Mouse (Mus musculus): ENCODE data around the gene Grin2c. TPM values are rescaled to one million over a fixed set of nuclear protein-coding genes. Genes with fewer than 3 reads are reported as not detected.

Gene Grin2c
- polyA plus RNA-seq, 1 experiment from 2014 or later = 0.14 TPM

- Histone ChIP-seq H3K4me2 (ENCODE audit: low read length) (peak overlapping the region; percentile 95), H3K9ac (ENCODE audit: low read length) (peak overlapping the region; percentile 62), H3K36me3 (ENCODE audit: control insufficient read depth, insufficient read depth, low read length) (0 out of 2 replicates have a peak, but pooled peaks cover 3% of the 10 kb centered on the region), H3K4me1 (ENCODE audit: control insufficient read depth, insufficient read depth, low read length) (peaks cover 8% of the 10 kb centered on the region; the same call in 1 of the 2 replicates), H3K4me3 (ENCODE audit: low read depth, low read length) (peak overlapping the region; percentile 46), H3K9me3 (replicated peaks; ENCODE audit: control insufficient read depth, low read length) (no peaks in the 10 kb centered on the region), H3K27me3 (replicated peaks; ENCODE audit: control insufficient read depth, insufficient read depth, low read length) (peaks cover 33% of the 10 kb centered on the region), H3K27ac (ENCODE audit: low read depth, low read length) (no peak overlapping the region)
- DNase-seq (ENCODE audit: low spot score) (no peak), ATAC-seq (0 out of 2 replicates have a peak, but pooled peaks have one; percentile 43)
- WGBS = 3% methylated on average over 34 of the region's 63 CpGs
Observed at GRCm38 (mm10) chr11:115249721-115250404, 17.2 kb downstream of the Grin2c start.

DNA sequence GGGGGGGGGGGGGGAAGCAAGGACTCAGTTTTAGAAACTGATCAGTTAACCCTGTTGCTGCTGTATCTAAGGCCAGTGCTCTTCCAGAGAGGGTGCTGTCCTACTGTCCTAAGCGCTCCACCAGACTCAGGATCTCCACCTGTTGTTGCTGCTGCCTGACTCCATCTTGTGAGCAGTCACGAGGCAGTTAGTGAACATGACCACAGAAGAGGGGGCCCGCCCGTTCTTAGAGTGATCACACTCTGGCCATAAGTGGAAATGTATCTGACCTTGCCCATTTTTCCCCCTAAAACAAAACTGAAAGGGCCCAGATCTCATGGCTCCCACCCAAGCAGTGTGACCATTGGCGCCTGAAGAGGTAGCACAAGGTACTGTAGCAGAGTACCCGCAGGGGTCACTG, 19.1 kb downstream of the Grin2c start:
- H3K9me3 ChIP-seq (replicated peaks; ENCODE audit: control insufficient read depth, low read length) = no peaks in the 10 kb centered on the region
- peaks cover 33% of the 10 kb centered on the region for H3K27me3 ChIP-seq (replicated peaks; ENCODE audit: control insufficient read depth, insufficient read depth, low read length)
- peaks cover 15% of the 10 kb centered on the region; the same call in 1 of the 2 replicates for H3K36me3 ChIP-seq (ENCODE audit: control insufficient read depth, insufficient read depth, low read length)
- H3K27ac ChIP-seq (ENCODE audit: low read depth, low read length) = no peak overlapping the region
- 73% methylated on average over 6 of the region's 6 CpGs for WGBS
- peaks cover 8% of the 10 kb centered on the region; the same call in 1 of the 2 replicates for H3K4me1 ChIP-seq (ENCODE audit: control insufficient read depth, insufficient read depth, low read length)
- H3K4me2 ChIP-seq (ENCODE audit: low read length) = no peak overlapping the region
- DNase-seq (ENCODE audit: low spot score) (no peak), ATAC-seq (no peak)
- no peak overlapping the region for H3K9ac ChIP-seq (ENCODE audit: low read length)
- H3K4me3 ChIP-seq (ENCODE audit: low read depth, low read length) = no peak overlapping the region

DNA sequence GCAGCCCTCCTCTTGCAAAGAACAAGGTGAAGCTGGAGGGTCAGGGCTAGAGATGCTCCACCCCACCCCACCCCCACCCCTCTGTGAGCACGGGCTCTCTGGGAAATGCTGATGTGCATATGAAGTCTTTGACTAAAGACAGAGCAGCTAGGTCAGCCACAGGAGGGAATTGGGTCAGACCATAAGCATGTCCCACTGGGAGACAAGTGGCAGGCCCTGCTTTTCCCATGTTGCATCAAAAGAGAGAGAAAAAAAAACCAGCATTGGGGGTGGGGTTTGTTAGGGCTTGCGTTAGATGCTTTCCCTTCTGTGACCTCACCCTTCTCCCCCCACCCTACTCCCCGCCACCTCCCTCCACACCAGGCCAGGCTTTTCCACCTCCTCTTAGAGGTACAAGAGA, 19.8 kb downstream of the Grin2c start:
- H3K4me3 ChIP-seq (ENCODE audit: low read depth, low read length) = no peak overlapping the region
- peaks cover 15% of the 10 kb centered on the region; the same call in 1 of the 2 replicates for H3K36me3 ChIP-seq (ENCODE audit: control insufficient read depth, insufficient read depth, low read length)
- peaks cover 33% of the 10 kb centered on the region for H3K27me3 ChIP-seq (replicated peaks; ENCODE audit: control insufficient read depth, insufficient read depth, low read length)
- no peak overlapping the region for H3K9ac ChIP-seq (ENCODE audit: low read length)
- no peak overlapping the region for H3K4me2 ChIP-seq (ENCODE audit: low read length)
- DNase-seq (ENCODE audit: low spot score) = no peak
- H3K27ac ChIP-seq (ENCODE audit: low read depth, low read length) = no peak overlapping the region
- peaks cover 8% of the 10 kb centered on the region; the same call in 1 of the 2 replicates for H3K4me1 ChIP-seq (ENCODE audit: control insufficient read depth, insufficient read depth, low read length)
- ATAC-seq = no peak
- H3K9me3 ChIP-seq (replicated peaks; ENCODE audit: control insufficient read depth, low read length) = no peaks in the 10 kb centered on the region
- WGBS = 31% methylated on average over 3 of the region's 3 CpGs

GRCm38 (mm10) chr11:115246386-115246785, 20.7 kb downstream of the Grin2c start:
- DNase-seq (ENCODE audit: low spot score) = no peak
- Histone ChIP-seq H3K9me3 (replicated peaks; ENCODE audit: control insufficient read depth, low read length) (no peaks in the 10 kb centered on the region), H3K27ac (ENCODE audit: low read depth, low read length) (no peak overlapping the region), H3K4me2 (ENCODE audit: low read length) (no peak overlapping the region), H3K4me1 (ENCODE audit: control insufficient read depth, insufficient read depth, low read length) (peaks cover 8% of the 10 kb centered on the region; the same call in 1 of the 2 replicates), H3K9ac (ENCODE audit: low read length) (no peak overlapping the region), H3K36me3 (ENCODE audit: control insufficient read depth, insufficient read depth, low read length) (peaks cover 15% of the 10 kb centered on the region; the same call in 1 of the 2 replicates), H3K4me3 (ENCODE audit: low read depth, low read length) (no peak overlapping the region), H3K27me3 (replicated peaks; ENCODE audit: control insufficient read depth, insufficient read depth, low read length) (peaks cover 33% of the 10 kb centered on the region)
- no peak for ATAC-seq
- 51% methylated on average over 8 of the region's 8 CpGs for WGBS

GRCm38 (mm10) chr11:115244840-115245239, 22.2 kb downstream of the Grin2c start:
- ATAC-seq = no peak
- Histone ChIP-seq H3K36me3 (ENCODE audit: control insufficient read depth, insufficient read depth, low read length) (peaks cover 15% of the 10 kb centered on the region; the same call in 1 of the 2 replicates), H3K9me3 (replicated peaks; ENCODE audit: control insufficient read depth, low read length) (no peaks in the 10 kb centered on the region), H3K9ac (ENCODE audit: low read length) (no peak overlapping the region), H3K4me3 (ENCODE audit: low read depth, low read length) (no peak overlapping the region), H3K4me1 (ENCODE audit: control insufficient read depth, insufficient read depth, low read length) (peaks cover 6% of the 10 kb centered on the region; the same call in 1 of the 2 replicates), H3K27ac (ENCODE audit: low read depth, low read length) (no peak overlapping the region), H3K27me3 (replicated peaks; ENCODE audit: control insufficient read depth, insufficient read depth, low read length) (peaks cover 19% of the 10 kb centered on the region), H3K4me2 (ENCODE audit: low read length) (no peak overlapping the region)
- DNase-seq (ENCODE audit: low spot score) = no peak
- WGBS = 90% methylated on average over 8 of the region's 8 CpGs

GRCm38 (mm10) chr11:115243783-115244182, 23.3 kb downstream of the Grin2c start:
- H3K4me3 ChIP-seq (ENCODE audit: low read depth, low read length) = no peak overlapping the region
- DNase-seq (ENCODE audit: low spot score) (no peak), ATAC-seq (no peak)
- H3K9me3 ChIP-seq (replicated peaks; ENCODE audit: control insufficient read depth, low read length) = no peaks in the 10 kb centered on the region
- H3K27ac ChIP-seq (ENCODE audit: low read depth, low read length) = no peak overlapping the region
- 93% methylated on average over 12 of the region's 12 CpGs for WGBS
- no peak overlapping the region for H3K9ac ChIP-seq (ENCODE audit: low read length)
- H3K4me1 ChIP-seq (ENCODE audit: control insufficient read depth, insufficient read depth, low read length) = 0 out of 2 replicates have a peak, but pooled peaks cover 2% of the 10 kb centered on the region
- H3K4me2 ChIP-seq (ENCODE audit: low read length) = no peak overlapping the region
- H3K36me3 ChIP-seq (ENCODE audit: control insufficient read depth, insufficient read depth, low read length) = peaks cover 15% of the 10 kb centered on the region; the same call in 1 of the 2 replicates
- peaks cover 8% of the 10 kb centered on the region for H3K27me3 ChIP-seq (replicated peaks; ENCODE audit: control insufficient read depth, insufficient read depth, low read length)

DNA sequence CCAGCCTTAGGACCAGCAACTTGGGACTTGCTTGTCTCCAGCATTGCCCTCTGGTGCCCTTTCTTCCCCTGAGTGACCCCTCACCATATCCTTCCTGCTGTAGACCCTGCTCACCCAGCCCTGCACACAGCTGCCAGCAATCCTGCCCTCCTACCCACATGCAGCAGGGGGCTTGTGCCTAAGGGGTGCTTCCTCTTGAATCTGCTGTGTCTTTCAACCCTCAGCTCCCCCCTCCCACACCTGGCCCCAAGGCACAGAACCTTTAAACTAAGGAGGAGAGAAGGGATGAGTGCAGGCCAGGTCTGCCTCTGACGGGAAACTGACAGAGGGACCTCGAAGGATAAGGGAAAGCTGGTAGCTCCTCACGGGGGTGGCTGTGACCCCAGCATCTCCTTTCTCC, 24.3 kb downstream of the Grin2c start:
- Histone ChIP-seq H3K9ac (ENCODE audit: low read length) (no peak overlapping the region), H3K4me1 (ENCODE audit: control insufficient read depth, insufficient read depth, low read length) (0 out of 2 replicates have a peak, but pooled peaks cover 2% of the 10 kb centered on the region), H3K4me2 (ENCODE audit: low read length) (no peak overlapping the region), H3K9me3 (replicated peaks; ENCODE audit: control insufficient read depth, low read length) (no peaks in the 10 kb centered on the region), H3K27ac (ENCODE audit: low read depth, low read length) (no peak overlapping the region), H3K27me3 (replicated peaks; ENCODE audit: control insufficient read depth, insufficient read depth, low read length) (no peaks in the 10 kb centered on the region), H3K36me3 (ENCODE audit: control insufficient read depth, insufficient read depth, low read length) (peaks cover 15% of the 10 kb centered on the region; the same call in 1 of the 2 replicates), H3K4me3 (ENCODE audit: low read depth, low read length) (no peak overlapping the region)
- no peak for DNase-seq (ENCODE audit: low spot score)
- ATAC-seq = no peak
- 87% methylated on average over 3 of the region's 3 CpGs for WGBS

DNA sequence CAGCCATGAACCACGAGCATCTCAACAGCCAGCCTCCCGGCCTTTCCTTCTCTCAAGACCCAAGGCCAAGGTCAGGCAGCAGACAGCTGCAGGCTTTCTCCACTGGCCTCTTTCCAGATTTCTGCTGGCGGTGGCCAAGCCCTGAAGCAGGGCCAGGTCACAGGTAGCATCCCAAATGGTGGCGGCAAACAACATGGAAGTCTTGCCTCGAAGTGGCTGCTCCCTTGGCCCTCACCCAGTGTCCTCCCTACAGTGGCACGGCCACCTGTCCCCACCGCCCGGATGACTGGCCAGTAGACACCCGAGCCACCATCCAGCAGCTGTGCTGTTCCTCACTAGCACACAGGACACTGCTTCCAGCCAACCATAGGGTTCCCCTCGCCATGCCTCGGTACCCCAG, 25.6 kb downstream of the Grin2c start:
- ATAC-seq (no peak), DNase-seq (ENCODE audit: low spot score) (no peak)
- 86% methylated on average over 11 of the region's 11 CpGs for WGBS
- Histone ChIP-seq H3K27me3 (replicated peaks; ENCODE audit: control insufficient read depth, insufficient read depth, low read length) (no peaks in the 10 kb centered on the region), H3K4me2 (ENCODE audit: low read length) (no peak overlapping the region), H3K9me3 (replicated peaks; ENCODE audit: control insufficient read depth, low read length) (no peaks in the 10 kb centered on the region), H3K27ac (ENCODE audit: low read depth, low read length) (no peak overlapping the region), H3K4me3 (ENCODE audit: low read depth, low read length) (no peak overlapping the region), H3K9ac (ENCODE audit: low read length) (no peak overlapping the region), H3K4me1 (ENCODE audit: control insufficient read depth, insufficient read depth, low read length) (0 out of 2 replicates have a peak, but pooled peaks cover 2% of the 10 kb centered on the region), H3K36me3 (ENCODE audit: control insufficient read depth, insufficient read depth, low read length) (peaks cover 15% of the 10 kb centered on the region; the same call in 1 of the 2 replicates)

DNA sequence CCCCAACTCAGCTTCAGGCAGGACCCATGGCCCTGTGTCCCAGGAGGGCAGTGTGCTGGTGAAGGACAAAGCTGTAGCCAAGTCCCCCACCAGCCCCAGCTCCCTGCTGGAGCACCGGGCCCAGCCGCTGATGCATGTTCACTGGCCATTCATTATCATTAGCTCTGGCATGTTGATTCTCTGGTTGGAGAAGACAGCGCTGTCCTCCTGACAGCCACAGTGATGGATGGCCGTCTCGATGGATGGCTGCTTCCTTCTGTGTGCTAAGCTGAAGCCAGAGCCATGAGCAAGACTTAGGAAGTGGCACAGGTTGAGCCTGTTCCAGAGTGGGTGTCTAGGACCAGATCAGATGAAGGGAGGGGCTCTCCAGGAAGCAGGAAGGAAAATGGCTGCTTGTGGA, 30.5 kb downstream of the Grin2c start:
- Histone ChIP-seq H3K27me3 (replicated peaks; ENCODE audit: control insufficient read depth, insufficient read depth, low read length) (no peaks in the 10 kb centered on the region), H3K4me1 (ENCODE audit: control insufficient read depth, insufficient read depth, low read length) (peaks cover 25% of the 10 kb centered on the region), H3K36me3 (ENCODE audit: control insufficient read depth, insufficient read depth, low read length) (no peaks in the 10 kb centered on the region), H3K4me3 (ENCODE audit: low read depth, low read length) (no peak overlapping the region), H3K9ac (ENCODE audit: low read length) (no peak overlapping the region), H3K4me2 (ENCODE audit: low read length) (no peak overlapping the region), H3K27ac (ENCODE audit: low read depth, low read length) (no peak overlapping the region), H3K9me3 (replicated peaks; ENCODE audit: control insufficient read depth, low read length) (no peaks in the 10 kb centered on the region)
- 71% methylated on average over 5 of the region's 5 CpGs for WGBS
- ATAC-seq (no peak), DNase-seq (ENCODE audit: low spot score) (no peak)
